Mouse (Mus musculus): ENCODE measurements at regions not wholly inside any gene's neighbourhood (a gene's known extent, or its start where the extent isn't known, plus 50 kb on each side); places are given as distances from the start of the nearest gene placed in this dataset.

DNA sequence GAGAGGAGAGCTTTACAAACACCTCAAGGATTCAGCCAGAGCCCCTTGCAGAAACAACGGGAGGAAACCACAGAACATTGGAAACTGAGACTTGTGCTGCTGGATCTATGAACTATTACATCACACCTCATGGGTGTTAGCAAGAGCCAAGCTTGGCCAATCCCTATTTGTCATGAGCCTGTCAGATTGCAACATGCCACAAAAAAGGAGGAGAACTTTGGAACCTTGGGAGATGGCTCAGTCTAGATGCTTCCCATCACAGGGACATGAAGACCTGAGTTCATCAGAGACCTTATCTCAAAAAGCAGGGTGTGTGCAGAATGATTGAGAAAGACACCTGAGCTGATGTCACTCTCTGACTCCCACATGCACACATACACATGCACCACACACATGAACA is 68.3 kb upstream of the Onecut1 start:
- TF ChIP-seq POLR2A (IDR thresholded peaks at IDR 0.05; ENCODE audit: insufficient read depth, low read length) (no peak), CTCF (IDR thresholded peaks at IDR 0.05; ENCODE audit: low read depth, low read length) (no peak), EP300 (IDR thresholded peaks at IDR 0.05; ENCODE audit: insufficient read depth, low read depth, low read length) (no peak)

All from ES-Bruce4 (cell line).